Mouse (Mus musculus) midbrain, postnatal 0 days (tissue): ENCODE data around the gene Naa40. TPM values are rescaled to one million over a fixed set of nuclear protein-coding genes. Genes with fewer than 3 reads are reported as not detected.
A peak's percentile ranks its signal among the peaks of the same experiment; 100 is the strongest.

Experiments
- ATAC-seq: fragments of 200-750 bp; cut with Nextera tagmentation; 2 replicates; pipeline ENCODE4 v1.8.0; 2017; ENCODE audit warnings: moderate number of reproducible peaks, mild to moderate bottlenecking, moderate TSS enrichment, moderate library complexity; ENCODE audit not compliant: low FRiP score
- DNase-seq: peaks from one replicate; pipeline ENCODE4 v3.0.0-alpha.2; 2015; ENCODE audit warnings: low spot score
- H3K27ac ChIP-seq: fragments of 300-500 bp; sonication (generic); 2 replicates; pipeline ENCODE4 v1.5.1; 2014; ENCODE audit warnings: low read depth, mild to moderate bottlenecking, low read length, mixed read lengths
- H3K27me3 ChIP-seq: fragments of 300-500 bp; sonication (generic); 2 replicates; pipeline ENCODE4 v1.6.1; 2014; ENCODE audit warnings: low read length, control low read depth, mixed read lengths; ENCODE audit not compliant: insufficient read depth
- H3K36me3 ChIP-seq: fragments of 300-500 bp; sonication (generic); 2 replicates; pipeline ENCODE4 v1.6.1; 2014; ENCODE audit warnings: low read length, control low read depth, mixed read lengths; ENCODE audit not compliant: insufficient read depth
- H3K4me1 ChIP-seq: fragments of 300-500 bp; sonication (generic); 2 replicates; pipeline ENCODE4 v1.6.1; 2014; ENCODE audit warnings: mild to moderate bottlenecking, control low read depth, antibody characterized with exemption, low read length, mixed read lengths; ENCODE audit not compliant: insufficient read depth
- H3K4me2 ChIP-seq: fragments of 300-500 bp; sonication (generic); 2 replicates; pipeline ENCODE4 v1.6.1; 2014; ENCODE audit warnings: low read depth, mild to moderate bottlenecking, low read length, mixed read lengths; ENCODE audit not compliant: poor library complexity, severe bottlenecking
- H3K4me3 ChIP-seq: fragments of 300-500 bp; sonication (generic); 2 replicates; pipeline ENCODE4 v1.5.1; 2014; ENCODE audit warnings: low read depth, mild to moderate bottlenecking, low read length, moderate library complexity
- H3K9ac ChIP-seq: fragments of 300-500 bp; sonication (generic); replicated peaks from 2 replicates; pipeline ENCODE4 v1.6.1; 2014; ENCODE audit warnings: mild to moderate bottlenecking, low read length, moderate library complexity, mixed read lengths; ENCODE audit not compliant: poor library complexity, severe bottlenecking
- H3K9me3 ChIP-seq: fragments of 300-500 bp; sonication (generic); 2 replicates; pipeline ENCODE4 v1.6.1; 2016; ENCODE audit warnings: low read length, control low read depth
- CTCF ChIP-seq: IDR thresholded peaks from 2 replicates; pipeline ENCODE4 v1.5.1; 2016; ENCODE audit warnings: antibody characterized with exemption, mild to moderate bottlenecking
- WGBS: fragments of 180-500 bp; shearing (Covaris S2); extraction: QIAGEN DNeasy Blood & Tissue Kit; methylation state at CpG from one replicate; pipeline ENCODE4 v1.1.7; 2014; 5-methylcytosine and 5-hydroxymethylcytosine counted together
- polyA plus RNA-seq: library from polyadenylated mRNA; unstranded; fragments of >200 nt; fragmentation: Nextera tagmentation; extraction: Ambion mirVana; gene quantifications from 2 replicates; pipeline ENCODE4 v1.2.1, GENCODE M21; 2015
- total RNA-seq: library from RNA; depleted of rRNA; stranded (reverse); fragments of >200 nt; gene quantifications from 2 replicates; pipeline ENCODE4 v1.2.3, GENCODE M21; 2014

The Naa40 gene
- total and polyA plus RNA-seq, 2 experiments from 2014 or later, result 46.1 to 62.5 TPM

DNA sequence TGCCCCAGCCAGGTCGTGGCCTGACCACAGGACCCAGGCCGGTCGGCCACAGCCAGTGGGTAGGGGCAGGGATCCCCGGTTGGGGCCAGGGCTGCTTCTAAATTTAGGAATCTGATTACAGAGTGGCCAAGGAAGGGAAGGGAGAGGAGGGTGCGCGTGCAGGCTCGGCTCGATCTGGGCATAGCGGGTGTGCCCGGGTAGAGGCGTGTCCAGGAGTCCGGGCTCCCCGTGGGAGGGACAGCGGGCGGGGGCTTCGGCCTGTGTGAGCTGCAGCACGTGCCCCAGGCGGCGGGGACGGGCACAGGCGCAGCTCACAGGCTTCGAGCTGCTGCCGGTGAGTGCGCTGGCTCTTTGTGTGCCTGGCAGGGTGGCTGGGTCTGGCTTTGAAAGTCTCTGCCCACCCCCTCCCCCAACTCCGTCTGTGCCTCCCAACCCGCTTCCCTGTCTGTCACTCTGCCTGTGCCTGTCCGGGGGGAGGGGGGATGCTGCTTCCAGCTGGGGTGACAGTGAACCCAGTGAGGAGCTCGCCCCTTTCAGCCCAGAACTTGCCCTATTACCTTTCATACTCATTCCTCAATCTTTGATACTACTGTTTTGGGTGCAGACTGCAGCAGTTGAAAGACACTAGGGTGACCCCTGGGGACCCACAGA, 26.2 kb upstream of the Naa40 start, which contains the start of gene Rcor2:
TSS of gene Rcor2 (plus strand) at position 235 of the 651 bp plus-strand sequence.
- peak within 1 kb of the TSS; percentile 76 for H3K9ac ChIP-seq
- peak within 1 kb of the TSS; percentile 81 for H3K27ac ChIP-seq
- H3K36me3 ChIP-seq, result peaks cover 9% of the 10 kb centered on the region; the same call in 1 of the 2 replicates
- peak within 1 kb of the TSS; percentile 82 for H3K4me2 ChIP-seq
- peak; percentile 88 for DNase-seq
- H3K27me3 ChIP-seq, result no peaks in the 10 kb centered on the region
- ATAC-seq, result peak; percentile 45
- WGBS, result 3% methylated on average over 26 of the region's 28 CpGs
- H3K4me3 ChIP-seq, result peak within 1 kb of the TSS; percentile 75
- H3K4me1 ChIP-seq, result peaks cover 19% of the 10 kb centered on the region
- H3K9me3 ChIP-seq, result no peaks in the 10 kb centered on the region
- no peak for TF ChIP-seq CTCF

DNA sequence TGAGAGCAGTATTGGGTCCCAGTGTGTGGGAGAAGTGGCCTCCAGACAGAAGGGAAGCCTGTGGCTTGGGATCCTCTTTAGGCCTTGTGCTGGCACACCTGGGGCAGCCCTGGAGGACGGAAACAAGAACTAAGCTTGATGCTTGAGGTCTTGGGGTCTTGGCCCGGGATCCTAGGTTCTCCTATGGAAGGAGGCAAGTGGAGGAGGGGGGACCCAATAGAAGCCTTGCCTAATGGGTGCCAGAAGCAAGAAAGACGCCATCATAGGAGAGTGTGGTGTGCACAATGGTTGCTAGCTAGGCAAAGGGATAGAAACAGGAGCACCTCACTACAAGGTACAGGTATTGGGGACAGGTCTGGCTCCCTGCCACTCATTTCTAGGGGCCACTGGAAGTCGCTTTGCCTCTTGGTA, 25.4 kb upstream of the Naa40 start:
- 44% methylated on average over 4 of the region's 4 CpGs for WGBS
- DNase-seq (no peak), ATAC-seq (no peak)
- no peak overlapping the region for H3K4me3 ChIP-seq
- no peak overlapping the region for H3K9ac ChIP-seq
- no peaks in the 10 kb centered on the region for H3K9me3 ChIP-seq
- H3K4me1 ChIP-seq, result peaks cover 19% of the 10 kb centered on the region
- peaks cover 6% of the 10 kb centered on the region; the same call in 1 of the 2 replicates for H3K36me3 ChIP-seq
- TF ChIP-seq CTCF, result no peak
- no peaks in the 10 kb centered on the region for H3K27me3 ChIP-seq
- no peak overlapping the region for H3K27ac ChIP-seq
- H3K4me2 ChIP-seq, result no peak overlapping the region

DNA sequence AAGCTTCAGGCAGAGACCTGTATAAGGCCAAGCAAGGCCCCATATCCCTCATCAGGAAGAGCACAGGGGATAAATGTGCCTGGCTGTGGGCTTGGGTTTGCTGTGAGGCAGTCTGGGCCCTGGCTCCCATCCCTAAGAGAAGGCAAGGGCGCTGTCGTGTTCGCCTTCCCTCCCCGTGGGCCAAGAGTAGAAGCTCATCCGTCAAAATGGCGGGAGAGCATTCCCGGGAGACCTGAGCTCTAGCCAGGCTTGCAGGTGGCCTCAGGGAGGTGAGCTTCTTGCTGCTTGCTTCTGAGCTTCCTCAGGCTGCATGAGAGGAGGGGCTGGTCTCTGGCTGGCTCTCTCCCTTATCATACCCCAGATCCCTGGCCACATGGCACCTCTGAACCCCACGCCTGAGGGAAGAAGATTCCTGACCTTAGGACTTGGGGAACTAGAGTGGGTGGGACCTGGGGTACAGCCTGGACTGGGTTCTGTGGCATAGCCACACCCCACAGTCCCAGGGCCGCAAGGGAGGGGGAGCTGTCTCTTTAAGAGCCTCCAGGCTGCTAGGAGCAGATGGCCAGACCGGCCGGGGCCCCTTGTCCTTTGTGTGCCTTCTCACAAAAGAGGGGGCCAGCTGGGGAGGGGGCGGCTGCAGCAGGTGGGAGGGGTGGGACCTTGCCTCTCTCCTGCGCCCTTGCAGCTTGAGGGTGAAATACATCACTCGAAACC, 24.7 kb upstream of the Naa40 start:
- 21% methylated on average over 13 of the region's 14 CpGs for WGBS
- Histone ChIP-seq H3K27ac (peak overlapping the region; percentile 18; the same call in 1 of the 2 replicates), H3K4me3 (no peak overlapping the region), H3K4me2 (no peak overlapping the region), H3K27me3 (no peaks in the 10 kb centered on the region), H3K9ac (no peak overlapping the region), H3K36me3 (no peaks in the 10 kb centered on the region), H3K9me3 (no peaks in the 10 kb centered on the region), H3K4me1 (peaks cover 19% of the 10 kb centered on the region)
- peak; percentile 73 for DNase-seq
- TF ChIP-seq CTCF, result no peak
- ATAC-seq, result no peak

DNA sequence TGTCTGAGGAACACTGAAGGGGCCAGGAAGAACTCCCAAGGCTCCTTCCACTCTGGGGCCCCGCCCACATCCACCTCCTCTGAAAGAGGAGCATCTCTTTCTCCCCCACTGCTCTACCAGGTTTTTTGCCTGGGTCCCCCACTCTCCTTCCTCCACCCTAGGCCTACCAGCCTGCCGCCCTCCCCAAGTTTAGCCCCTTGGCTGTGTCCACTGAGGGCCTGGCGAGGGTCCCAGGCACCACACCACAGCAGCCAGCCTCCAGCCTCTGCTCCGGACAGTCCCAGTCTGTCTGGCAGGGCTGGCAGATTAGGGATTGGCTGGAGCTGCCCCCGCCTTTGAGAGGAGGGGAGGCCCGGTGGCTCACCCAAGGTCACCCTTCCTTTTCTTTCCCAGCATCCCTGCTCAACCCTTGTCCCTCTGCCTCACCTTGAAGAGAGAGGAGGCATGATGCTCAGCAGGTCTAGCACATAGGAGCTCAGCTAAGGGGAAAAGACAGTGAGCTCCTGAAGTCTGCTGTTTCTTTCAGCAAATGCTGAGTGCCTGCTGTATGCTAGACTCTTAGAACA, 23.9 kb upstream of the Naa40 start:
- Histone ChIP-seq H3K9me3 (no peaks in the 10 kb centered on the region), H3K4me3 (no peak overlapping the region), H3K27ac (peak overlapping the region; percentile 18; the same call in 1 of the 2 replicates), H3K27me3 (no peaks in the 10 kb centered on the region), H3K36me3 (no peaks in the 10 kb centered on the region), H3K4me2 (no peak overlapping the region), H3K9ac (no peak overlapping the region), H3K4me1 (peaks cover 18% of the 10 kb centered on the region)
- no peak for TF ChIP-seq CTCF
- no peak for ATAC-seq
- 18% methylated on average over 6 of the region's 6 CpGs for WGBS
- peak; percentile 64 for DNase-seq

DNA sequence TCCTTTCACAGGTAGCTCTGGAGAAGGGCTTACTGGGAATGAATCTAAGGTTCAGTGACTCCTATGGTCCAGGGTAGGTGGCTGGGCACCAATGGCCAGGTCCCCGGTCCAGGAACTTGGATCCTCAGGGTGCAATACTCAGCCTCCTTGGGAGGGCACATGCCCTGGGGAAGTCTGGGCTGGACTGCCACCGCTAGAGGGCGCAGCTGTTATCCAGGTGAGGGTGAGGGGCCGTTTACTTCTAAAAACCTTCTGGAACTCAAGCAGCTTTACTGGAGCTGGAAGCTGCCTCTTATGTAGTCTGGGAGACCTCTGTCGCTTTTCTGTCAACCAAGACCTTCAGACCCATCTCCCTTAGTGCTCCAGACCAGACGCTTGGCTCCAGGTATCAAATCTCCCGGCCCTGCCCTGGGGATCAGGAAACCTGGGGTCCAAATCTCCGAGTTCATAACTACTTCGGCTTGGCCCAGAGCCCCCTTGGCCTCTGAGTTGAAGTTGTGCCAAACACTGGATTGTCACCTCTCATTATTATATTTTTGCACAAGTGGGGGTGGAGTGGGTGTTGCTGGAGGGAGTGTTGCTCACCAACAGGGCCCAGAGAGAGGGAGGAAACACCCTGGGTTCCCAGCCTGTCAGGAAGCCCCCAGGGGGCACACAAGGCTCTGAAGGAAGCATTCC, 23.2 kb upstream of the Naa40 start:
- ATAC-seq, result no peak
- Histone ChIP-seq H3K9ac (no peak overlapping the region), H3K27ac (no peak overlapping the region; the same call in 1 of the 2 replicates), H3K27me3 (no peaks in the 10 kb centered on the region), H3K4me1 (peaks cover 12% of the 10 kb centered on the region), H3K9me3 (no peaks in the 10 kb centered on the region), H3K36me3 (no peaks in the 10 kb centered on the region), H3K4me2 (no peak overlapping the region), H3K4me3 (no peak overlapping the region)
- DNase-seq, result peak; percentile 76
- TF ChIP-seq CTCF, result peak; percentile 80
- WGBS, result 21% methylated on average over 9 of the region's 9 CpGs
